Mouse (Mus musculus) ES-E14 (cell line): ENCODE data around the gene Serpinb6a. TPM values are rescaled to one million over a fixed set of nuclear protein-coding genes. Genes with fewer than 3 reads are reported as not detected.

ENCODE experiments used
- DNase-seq: peaks from one replicate; pipeline ENCODE4 v3.0.0-alpha.2; 2013; ENCODE audit warnings: low read depth, low spot score
- H3K27ac ChIP-seq: 2 replicates; pipeline ENCODE4 v1.5.1; 2012; ENCODE audit warnings: low read depth, mild to moderate bottlenecking, low read length, moderate library complexity, mixed read lengths; ENCODE audit not compliant: poor library complexity, insufficient read depth, severe bottlenecking
- H3K36me3 ChIP-seq: 2 replicates; pipeline ENCODE4 v1.6.1; 2012; ENCODE audit warnings: mild to moderate bottlenecking, low read length, moderate library complexity, mixed read lengths; ENCODE audit not compliant: control insufficient read depth, poor library complexity, insufficient read depth, severe bottlenecking
- H3K4me1 ChIP-seq, 2 experiments: fragments of 150-350 bp in 1 of 2; sonication (generic) in 1 of 2; 2 replicates each; pipeline ENCODE4 v1.6.1; 2012; ENCODE audit warnings: low read length in 2 of 2, mild to moderate bottlenecking in 1 of 2, mixed read lengths in 1 of 2; ENCODE audit not compliant: control insufficient read depth in 2 of 2, insufficient read depth in 2 of 2, poor library complexity in 1 of 2
- H3K4me3 ChIP-seq, 2 experiments: fragments of 150-350 bp in 1 of 2; sonication (generic) in 1 of 2; 2 replicates each; pipeline ENCODE4 v1.5.1; 2012; ENCODE audit warnings: low read length in 2 of 2, low read depth in 1 of 2, mild to moderate bottlenecking in 1 of 2, mixed read lengths in 1 of 2; ENCODE audit not compliant: insufficient read depth in 1 of 2, poor library complexity in 1 of 2, severe bottlenecking in 1 of 2
- H3K9ac ChIP-seq: 2 replicates; pipeline ENCODE4 v1.6.1; 2012; ENCODE audit warnings: low read depth, mild to moderate bottlenecking, low read length, mixed read lengths; ENCODE audit not compliant: poor library complexity, insufficient read depth, severe bottlenecking
- H3K9me3 ChIP-seq: fragments of 150-350 bp; sonication (generic); 2 replicates; pipeline ENCODE4 v1.6.1; 2012; ENCODE audit warnings: low read depth, mild to moderate bottlenecking, low read length; ENCODE audit not compliant: control insufficient read depth, insufficient read depth
- CHD2 ChIP-seq: IDR thresholded peaks from 2 replicates; pipeline ENCODE4 v1.6.1; 2014; ENCODE audit warnings: mild to moderate bottlenecking, low read depth, low read length, inconsistent platforms
- HCFC1 ChIP-seq: IDR thresholded peaks from 2 replicates; pipeline ENCODE4 v1.6.1; 2012; ENCODE audit warnings: low read length, inconsistent platforms, borderline replicate concordance; ENCODE audit not compliant: insufficient read depth
- MAFK ChIP-seq: IDR thresholded peaks from 2 replicates; pipeline ENCODE4 v1.6.1; 2014; ENCODE audit warnings: mild to moderate bottlenecking, low read depth, low read length, inconsistent platforms; ENCODE audit not compliant: insufficient read depth
- ZC3H11A ChIP-seq: IDR thresholded peaks from 2 replicates; pipeline ENCODE4 v1.6.1; 2012; ENCODE audit warnings: low read depth, mild to moderate bottlenecking, inconsistent platforms, low read length, borderline replicate concordance
- ZNF384 ChIP-seq: IDR thresholded peaks from 2 replicates; pipeline ENCODE4 v1.6.1; 2012; ENCODE audit warnings: low read depth, low read length, inconsistent platforms
- in situ Hi-C, 2 experiments: fragments of 600-800 bp; cut with MboI; formaldehyde crosslinking; loops; one replicate each; pipeline ENCODE4 v1.15.1; 2025; ENCODE audit warnings: low sequenced_read_pairs in 2 of 2, inconsistent platforms in 1 of 2; ENCODE audit not compliant: unreplicated experiment in 2 of 2
- total RNA-seq: library from RNA; depleted of rRNA; stranded (reverse); fragments of 300-350 nt; gene quantifications from 2 replicates; pipeline ENCODE4 v1.2.3, GENCODE M21; 2012

Serpinb6a gene
- total RNA-seq, 1 experiment = 57.2 TPM

- Histone ChIP-seq H3K9ac (no peak overlapping the region), H3K4me3 (no peak overlapping the region), H3K9me3 (no peaks in the 10 kb centered on the region), H3K4me1 (no peaks in the 10 kb centered on the region; a peak in 1 of 4 replicates), H3K36me3 (no peaks in the 10 kb centered on the region), H3K27ac (no peak overlapping the region)
- in situ Hi-C loops = no loop called here
- no peak for TF ChIP-seq MAFK
- TF ChIP-seq ZNF384 = no peak
- no peak for TF ChIP-seq CHD2
- no peak for TF ChIP-seq HCFC1
- no peak for TF ChIP-seq ZC3H11A
- no peak for DNase-seq
These were observed 65.4 kb downstream of the Serpinb6a start for GRCm38 (mm10) chr13:33937151-33937550.

- Histone ChIP-seq H3K9ac (peak overlapping the region; percentile 97), H3K9me3 (no peaks in the 10 kb centered on the region), H3K27ac (peak overlapping the region; percentile 72; the same call in 1 of the 2 replicates), H3K4me3 (peak overlapping the region; percentile 77 to 94), H3K36me3 (no peaks in the 10 kb centered on the region), H3K4me1 (no peaks in the 10 kb centered on the region; a peak in 1 of 4 replicates)
- peak; percentile 56 for DNase-seq
- TF ChIP-seq HCFC1 (no peak), ZC3H11A (no peak), CHD2 (no peak), MAFK (no peak), ZNF384 (no peak)
- in situ Hi-C loops = no loop called here
These were observed 67.0 kb downstream of the Serpinb6a start for GRCm38 (mm10) chr13:33935465-33936181.

- Histone ChIP-seq H3K9me3 (no peaks in the 10 kb centered on the region), H3K4me3 (peak overlapping the region in 1 of 2 experiments; percentile 77; a peak in 3 of 4 replicates), H3K36me3 (peaks cover 3% of the 10 kb centered on the region; the same call in 1 of the 2 replicates), H3K4me1 (no peaks in the 10 kb centered on the region; a peak in 1 of 4 replicates), H3K9ac (no peak overlapping the region), H3K27ac (no peak overlapping the region)
- in situ Hi-C loops = no loop called here
- no peak for TF ChIP-seq ZNF384
- DNase-seq = no peak
These were observed 67.9 kb downstream of the Serpinb6a start for GRCm38 (mm10) chr13:33934743-33935142.

- no peaks in the 10 kb centered on the region; a peak in 1 of 4 replicates for H3K4me1 ChIP-seq
- peaks cover 3% of the 10 kb centered on the region for H3K36me3 ChIP-seq
- no peak overlapping the region for H3K27ac ChIP-seq
- no peaks in the 10 kb centered on the region for H3K9me3 ChIP-seq
- DNase-seq = no peak
- in situ Hi-C loops = no loop called here
- H3K9ac ChIP-seq = no peak overlapping the region
- no peak overlapping the region for H3K4me3 ChIP-seq
- TF ChIP-seq HCFC1 = no peak
These were observed 71.7 kb downstream of the Serpinb6a start for GRCm38 (mm10) chr13:33930912-33931311.

GRCm38 (mm10) chr13:33930281-33930680 lies 72.3 kb downstream of the Serpinb6a start:
- Histone ChIP-seq H3K36me3 (peaks cover 3% of the 10 kb centered on the region), H3K9ac (no peak overlapping the region), H3K4me3 (no peak overlapping the region), H3K9me3 (no peaks in the 10 kb centered on the region), H3K27ac (no peak overlapping the region), H3K4me1 (no peaks in the 10 kb centered on the region; a peak in 1 of 4 replicates)
- in situ Hi-C loops = no loop called here
- TF ChIP-seq HCFC1 = no peak
- DNase-seq = no peak
